Mouse (Mus musculus) lung, adult 2 months (tissue): ENCODE data around the gene Mcm2. TPM values are rescaled to one million over a fixed set of nuclear protein-coding genes. Genes with fewer than 3 reads are reported as not detected.

Experiments
- DNase-seq: peaks from one replicate; pipeline ENCODE4 v3.0.0; 2022
- H3K4me1 ChIP-seq: fragments of 200-500 bp; 2 replicates; pipeline ENCODE4 v1.6.1; 2011; ENCODE audit warnings: low read length; ENCODE audit not compliant: control insufficient read depth, insufficient read depth
- H3K4me3 ChIP-seq: fragments of 200-500 bp; replicated peaks from 2 replicates; pipeline ENCODE3; 2011; ENCODE audit warnings: low read depth, mild to moderate bottlenecking, control low read depth, low read length; ENCODE audit errors: extremely low read depth
- CTCF ChIP-seq: fragments of 200-500 bp; IDR thresholded peaks from 2 replicates; pipeline ENCODE4 v1.5.1; 2011; ENCODE audit warnings: mild to moderate bottlenecking, low read length, control low read depth; ENCODE audit not compliant: insufficient read depth
- POLR2A ChIP-seq: fragments of 200-500 bp; IDR thresholded peaks from 2 replicates; pipeline ENCODE4 v1.6.1; 2011; ENCODE audit warnings: low read depth, mild to moderate bottlenecking, control low read depth, low read length, borderline replicate concordance; ENCODE audit errors: extremely low read depth
- WGBS: fragments of 180-500 bp; shearing (Covaris S2); methylation state at CpG from one replicate; pipeline ENCODE4 v1.1.7; 2018; 5-methylcytosine and 5-hydroxymethylcytosine counted together
- polyA plus RNA-seq: library from polyadenylated mRNA; depleted of rRNA; stranded (reverse); fragments of >200 nt; gene quantifications from 2 replicates; pipeline ENCODE4 v1.2.3, GENCODE M21; 2012

The Mcm2 gene
- polyA plus RNA-seq, 1 experiment, result 11.1 TPM

DNA sequence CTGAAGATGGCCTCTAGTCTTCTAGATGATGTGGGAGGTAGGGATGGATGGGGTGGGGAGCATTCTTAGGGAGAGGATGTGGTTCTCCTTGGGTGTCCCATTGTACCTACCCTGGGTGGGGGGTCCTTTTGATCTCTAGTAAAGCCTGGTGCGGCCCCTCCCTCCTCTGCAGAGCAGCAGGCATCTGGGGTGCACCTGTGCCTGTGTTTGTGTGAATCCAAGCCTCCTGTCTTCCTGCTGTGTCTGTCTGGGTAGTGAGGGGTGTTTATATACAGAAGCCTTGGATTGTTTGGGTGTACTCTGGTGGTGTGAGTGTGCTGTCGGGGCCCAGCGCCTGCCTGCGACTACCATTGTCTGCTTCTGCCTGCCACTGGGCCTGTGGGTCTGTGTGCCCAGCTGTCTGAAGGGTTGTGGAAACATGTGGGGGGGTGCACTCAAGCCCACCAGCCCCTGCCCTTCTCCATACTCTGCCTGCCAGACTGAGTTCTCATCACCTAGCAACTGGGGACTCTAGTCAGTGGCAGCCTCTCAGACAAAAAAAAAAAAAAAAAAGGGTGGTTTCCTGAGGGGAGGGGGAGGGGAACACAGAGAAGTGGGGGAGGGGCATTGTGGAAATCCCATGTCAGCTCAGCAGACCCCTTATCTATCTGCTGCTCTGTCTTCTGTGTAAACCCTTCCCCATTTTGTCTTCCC lies 39.5 kb upstream of the Mcm2 start:
- DNase-seq, result no peak
- WGBS, result 53% methylated on average over 4 of the region's 4 CpGs
- TF ChIP-seq POLR2A, result no peak
- no peak for TF ChIP-seq CTCF
- H3K4me1 ChIP-seq, result peaks cover 21% of the 10 kb centered on the region
- no peak overlapping the region for H3K4me3 ChIP-seq

DNA sequence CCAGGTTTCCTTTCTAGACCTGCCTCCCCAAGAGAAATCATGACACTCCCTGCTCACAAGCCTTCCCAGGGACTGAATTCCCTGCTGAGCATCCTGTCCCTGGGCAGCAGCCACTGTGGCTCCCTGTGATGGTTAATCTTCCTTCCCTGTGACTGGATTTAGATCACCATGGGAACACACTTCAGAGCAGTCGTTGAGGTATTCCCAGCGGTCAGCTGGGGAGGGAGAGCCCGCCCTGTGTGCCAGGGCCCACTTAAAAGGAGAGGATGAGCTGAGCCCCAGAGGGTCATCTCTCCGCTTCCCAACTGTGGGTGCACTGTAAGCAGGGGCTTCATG lies 38.6 kb upstream of the Mcm2 start:
- 79% methylated on average over 4 of the region's 4 CpGs for WGBS
- TF ChIP-seq POLR2A, result no peak
- no peak for TF ChIP-seq CTCF
- no peak for DNase-seq
- no peak overlapping the region for H3K4me3 ChIP-seq
- peaks cover 21% of the 10 kb centered on the region for H3K4me1 ChIP-seq

DNA sequence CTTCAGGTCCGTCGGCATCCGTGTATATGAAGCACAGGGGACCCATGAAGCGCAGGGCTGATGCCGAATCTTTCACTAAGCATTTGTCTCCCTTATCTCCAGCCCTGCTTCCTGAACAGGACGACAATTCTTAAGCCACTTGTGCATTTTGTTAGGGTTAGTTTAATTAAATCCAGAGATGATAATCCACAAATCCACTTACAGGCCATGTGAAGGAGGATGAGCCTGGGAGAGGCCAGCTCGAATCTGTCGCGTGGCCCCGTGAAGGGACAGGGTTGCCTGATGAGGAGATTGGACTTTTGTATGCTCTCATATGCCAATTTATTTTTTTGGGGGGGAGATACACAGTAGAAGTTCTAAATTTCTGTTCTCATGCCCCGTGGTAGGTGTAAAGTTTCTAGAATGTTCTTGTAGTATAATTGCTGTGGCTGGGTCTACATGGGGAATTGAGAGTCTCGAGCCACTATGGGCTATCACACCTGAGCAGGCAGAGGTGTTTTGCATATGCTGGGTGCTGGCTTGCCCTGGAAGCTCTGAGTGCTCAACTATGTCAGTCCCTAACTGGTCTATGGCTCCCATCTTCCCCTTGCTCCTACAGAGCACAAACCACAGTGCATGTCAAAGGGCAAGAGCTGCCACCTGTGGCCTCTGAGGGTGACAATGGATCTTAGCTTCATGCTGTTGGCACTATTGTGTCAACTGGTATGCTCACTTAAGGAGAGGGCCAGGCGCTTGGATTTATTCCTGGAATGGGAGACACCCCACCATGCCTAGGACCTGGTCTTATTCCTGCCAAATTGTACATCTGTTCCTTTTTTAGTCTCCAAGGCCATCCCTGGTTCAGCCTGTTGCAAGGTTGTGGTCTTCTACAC lies 38.0 kb upstream of the Mcm2 start:
- DNase-seq, result no peak
- no peak for TF ChIP-seq CTCF
- H3K4me1 ChIP-seq, result peaks cover 21% of the 10 kb centered on the region
- WGBS, result 70% methylated on average over 13 of the region's 13 CpGs
- H3K4me3 ChIP-seq, result no peak overlapping the region

DNA sequence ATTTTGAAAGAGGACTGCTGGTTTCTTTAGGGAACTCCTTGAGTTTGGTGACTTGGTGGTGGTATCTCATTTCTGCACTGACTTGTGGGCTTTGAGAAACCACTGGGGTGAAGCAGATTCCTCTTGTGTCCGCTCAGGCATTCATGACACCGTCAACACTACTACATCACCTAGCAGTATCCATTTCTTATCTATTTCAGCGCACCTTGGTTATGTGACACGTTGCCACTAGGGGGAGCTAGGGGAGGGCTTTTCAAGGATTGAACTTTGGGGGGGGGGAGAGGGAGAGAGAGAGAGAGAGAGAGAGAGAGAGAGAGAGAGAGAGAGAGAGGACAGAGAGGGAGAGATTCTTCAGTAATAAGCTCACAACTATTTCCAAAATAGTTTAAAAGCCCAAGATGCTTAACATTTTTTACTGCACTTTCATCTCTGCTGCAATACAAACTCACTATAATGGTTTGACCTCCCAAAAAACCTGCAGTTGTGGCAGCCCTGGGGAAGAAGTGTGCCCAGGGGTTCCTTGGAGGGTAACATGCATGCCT lies 37.2 kb upstream of the Mcm2 start:
- H3K4me1 ChIP-seq, result peaks cover 25% of the 10 kb centered on the region
- DNase-seq, result no peak
- WGBS, result 21% methylated on average over 4 of the region's 4 CpGs
- H3K4me3 ChIP-seq, result no peak overlapping the region
- peak; percentile 30; the same call in 1 of the 2 replicates for TF ChIP-seq CTCF
- no peak for TF ChIP-seq POLR2A

DNA sequence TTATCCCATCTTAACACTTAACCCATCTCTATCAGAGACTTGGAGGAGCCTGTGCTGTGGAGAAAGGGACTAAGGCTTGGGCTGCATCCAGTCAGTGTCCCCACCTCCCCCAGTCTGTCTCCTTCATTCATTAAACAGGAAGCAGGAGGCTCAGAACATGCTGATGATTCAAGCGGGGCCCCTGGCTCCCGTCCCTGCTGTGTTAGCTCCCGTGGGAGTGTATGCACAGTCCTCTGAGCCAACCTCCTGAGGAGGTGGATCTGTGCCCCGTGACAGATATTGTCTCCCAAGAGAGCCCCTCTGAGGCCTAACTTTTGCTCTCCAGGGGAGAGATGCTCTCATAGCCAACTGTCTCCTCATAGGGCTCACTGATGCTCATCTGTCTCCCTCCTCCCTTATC lies 36.2 kb upstream of the Mcm2 start:
- H3K4me1 ChIP-seq, result peaks cover 25% of the 10 kb centered on the region
- TF ChIP-seq CTCF (no peak), POLR2A (no peak)
- H3K4me3 ChIP-seq, result no peak overlapping the region
- 23% methylated on average over 4 of the region's 4 CpGs for WGBS
- DNase-seq, result no peak

DNA sequence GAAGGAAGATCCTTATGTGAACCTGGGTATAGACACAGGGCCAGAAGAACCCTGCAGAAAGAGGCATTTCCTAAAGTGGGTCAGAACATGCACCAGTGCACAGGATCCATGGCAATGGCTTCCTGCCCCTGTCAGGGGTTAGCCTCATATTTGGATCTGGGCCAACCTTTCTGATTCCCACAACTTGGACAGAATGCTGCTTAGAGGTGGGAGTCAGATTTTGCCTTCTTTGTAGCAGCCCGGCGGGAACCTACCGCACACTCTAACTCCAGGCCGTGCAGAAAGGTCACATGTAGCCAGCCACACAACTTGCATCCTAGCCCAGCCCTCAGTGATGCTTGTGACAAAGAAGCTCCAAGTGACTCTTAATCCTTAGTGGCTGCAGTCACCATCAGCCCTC lies 35.6 kb upstream of the Mcm2 start:
- Histone ChIP-seq H3K4me1 (peaks cover 25% of the 10 kb centered on the region), H3K4me3 (no peak overlapping the region)
- TF ChIP-seq CTCF (no peak), POLR2A (no peak)
- 63% methylated on average over 4 of the region's 4 CpGs for WGBS
- no peak for DNase-seq

DNA sequence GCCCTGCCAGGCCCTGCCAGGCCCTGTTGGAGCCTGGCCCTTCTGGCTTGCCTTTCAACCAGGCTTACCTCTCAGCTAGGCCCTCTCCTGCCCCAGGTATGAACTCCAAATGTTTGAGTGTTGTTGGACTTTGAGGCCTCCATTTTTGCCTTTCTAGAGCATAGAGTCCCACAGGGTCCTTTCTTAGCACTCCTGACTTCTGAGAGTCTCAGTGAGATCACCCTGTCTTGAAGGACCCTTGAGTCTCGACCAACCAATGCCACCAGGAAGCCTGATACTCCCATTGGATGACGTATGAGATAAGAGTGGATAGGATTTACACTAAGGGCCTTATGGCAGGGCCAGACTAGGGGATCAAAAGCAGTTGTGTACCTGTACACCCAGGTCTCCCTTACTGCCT lies 32.9 kb upstream of the Mcm2 start:
- peaks cover 40% of the 10 kb centered on the region for H3K4me1 ChIP-seq
- WGBS, result 66% methylated on average over 2 of the region's 2 CpGs
- DNase-seq, result peak; percentile 20
- TF ChIP-seq POLR2A (no peak), CTCF (no peak)
- H3K4me3 ChIP-seq, result no peak overlapping the region

DNA sequence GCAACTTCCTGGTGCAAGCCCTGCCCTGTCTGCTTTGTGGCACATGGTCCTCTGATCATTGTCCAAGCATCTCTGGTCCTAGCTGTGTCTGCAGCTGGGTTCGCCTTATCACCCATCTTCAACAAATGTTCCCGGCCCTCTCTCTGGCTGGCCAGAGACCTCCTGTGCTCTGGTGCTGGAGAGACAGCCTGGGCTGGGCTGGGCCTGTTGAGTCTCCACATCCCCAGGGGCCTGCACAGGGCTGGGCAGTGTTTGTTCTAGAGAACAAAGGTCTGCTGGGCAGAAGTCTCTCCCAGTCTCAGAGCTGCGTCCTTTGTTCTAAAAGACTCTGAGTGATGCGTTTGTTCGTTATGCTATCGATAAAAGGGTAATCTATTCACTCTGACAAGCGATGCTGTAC lies 31.5 kb upstream of the Mcm2 start:
- DNase-seq, result no peak
- no peak overlapping the region for H3K4me3 ChIP-seq
- TF ChIP-seq POLR2A (no peak), CTCF (no peak)
- WGBS, result 58% methylated on average over 7 of the region's 7 CpGs
- H3K4me1 ChIP-seq, result peaks cover 47% of the 10 kb centered on the region

DNA sequence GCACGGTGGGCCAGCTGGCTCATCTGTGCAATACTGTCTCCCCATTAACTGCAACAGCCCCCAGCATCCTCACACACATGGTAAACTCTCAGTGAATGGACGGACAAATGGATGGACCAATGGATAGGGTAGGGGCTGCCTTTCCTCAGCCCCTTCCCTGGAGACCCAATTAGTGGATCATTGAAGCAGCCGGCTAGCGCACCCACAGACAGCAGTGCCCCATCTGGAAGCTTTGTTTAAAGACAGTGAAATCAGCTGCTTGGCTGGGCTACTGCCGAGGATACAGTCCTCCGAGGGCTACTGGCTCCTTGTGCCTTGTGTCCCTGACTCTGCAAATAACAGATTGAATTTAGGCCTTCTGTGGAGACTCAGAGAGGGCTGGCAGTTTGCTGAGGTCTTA lies 30.9 kb upstream of the Mcm2 start:
- peaks cover 44% of the 10 kb centered on the region for H3K4me1 ChIP-seq
- DNase-seq, result no peak
- WGBS, result 81% methylated on average over 6 of the region's 6 CpGs
- no peak overlapping the region for H3K4me3 ChIP-seq
- no peak for TF ChIP-seq POLR2A
- no peak for TF ChIP-seq CTCF

DNA sequence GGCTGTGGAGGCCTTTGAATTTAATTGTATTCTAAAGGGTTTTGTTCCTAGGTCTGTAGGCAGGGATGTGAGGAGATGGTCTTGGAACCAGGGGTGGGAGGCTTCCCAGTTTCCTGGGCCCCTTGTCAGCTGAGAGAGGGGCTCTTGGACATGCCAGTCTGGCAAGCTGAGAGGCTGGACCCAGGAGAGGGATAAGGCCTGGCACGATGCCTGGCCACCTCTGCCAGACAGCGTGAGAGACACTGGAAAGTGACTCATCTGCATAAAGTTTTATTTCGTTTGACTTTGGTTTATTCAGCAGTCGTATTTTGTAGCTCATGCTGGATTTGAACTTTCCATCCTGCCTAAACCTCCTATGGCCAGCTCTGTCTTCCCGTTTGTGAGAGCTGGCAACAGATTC lies 30.0 kb upstream of the Mcm2 start:
- H3K4me3 ChIP-seq, result no peak overlapping the region
- peaks cover 49% of the 10 kb centered on the region for H3K4me1 ChIP-seq
- 47% methylated on average over 5 of the region's 5 CpGs for WGBS
- TF ChIP-seq POLR2A (no peak), CTCF (no peak)
- no peak for DNase-seq
